Mouse (Mus musculus) activated CD4-positive, CD25-positive, alpha-beta regulatory T cell, adult 4 months (primary cell): ENCODE results near the gene Neo1. TPM values are rescaled to one million over a fixed set of nuclear protein-coding genes. Genes with fewer than 3 reads are reported as not detected.

Experiments used
- ATAC-seq: one replicate; pipeline ENCODE4 v1.8.0; 2017
- polyA plus RNA-seq, 2 experiments: library from polyadenylated mRNA; unstranded; fragments of 100-300 nt; shearing (Covaris generic); gene quantifications; one replicate each; pipeline ENCODE4 v1.2.1; 2017

The Neo1 gene
- polyA plus RNA-seq, result not detected

DNA sequence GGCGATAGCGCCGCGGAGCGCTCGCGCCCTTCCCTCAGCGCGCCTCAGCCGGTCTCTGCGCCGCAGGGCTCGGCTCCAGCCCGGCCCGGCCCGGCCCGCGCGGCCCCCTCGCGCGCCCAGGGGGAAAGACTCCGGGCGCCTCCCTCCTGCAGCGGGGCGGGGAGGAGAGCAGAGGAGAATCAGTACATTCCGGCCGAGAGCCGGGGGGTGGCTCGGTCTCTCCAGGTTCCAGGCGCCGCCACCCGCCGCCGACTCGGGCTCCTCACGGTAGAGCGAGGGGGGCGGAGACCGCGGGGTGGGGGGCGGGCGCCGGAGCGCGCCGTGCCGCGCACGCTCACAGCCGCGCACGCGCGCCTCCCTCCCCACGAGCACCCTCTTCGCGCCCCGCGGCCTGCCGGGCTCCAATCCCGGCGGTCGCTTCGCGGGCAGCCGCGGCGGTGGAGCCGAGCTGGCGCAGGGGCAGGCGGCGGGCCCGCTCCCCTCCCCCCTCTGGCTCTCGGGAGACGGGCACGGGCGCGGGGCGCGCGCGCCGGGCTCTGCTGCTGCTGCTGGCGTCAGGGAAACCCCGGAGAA lies at the start of gene Neo1:
TSS of gene Neo1 (minus strand) at position 283 of the 573 bp plus-strand sequence.
- no peak for ATAC-seq

DNA sequence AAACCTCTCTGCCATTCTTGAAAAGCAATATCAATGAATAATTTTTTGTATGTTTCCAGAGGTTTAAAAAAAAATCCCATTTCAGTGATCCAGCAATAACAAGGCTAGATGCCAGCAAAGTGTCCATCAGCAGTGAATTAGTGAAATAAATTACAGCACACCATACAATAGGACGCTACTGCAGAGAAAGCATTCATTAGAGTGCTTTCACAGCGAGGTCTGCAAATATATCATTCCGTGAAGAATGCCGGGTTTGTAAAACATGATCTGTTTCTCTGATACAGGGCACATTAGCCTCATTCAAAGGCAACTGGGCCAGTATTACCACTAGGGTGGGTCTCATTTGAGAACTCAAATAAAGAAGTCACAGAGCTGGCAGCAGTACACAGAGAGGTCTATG lies 39.4 kb upstream of the Neo1 start:
- ATAC-seq, result no peak

DNA sequence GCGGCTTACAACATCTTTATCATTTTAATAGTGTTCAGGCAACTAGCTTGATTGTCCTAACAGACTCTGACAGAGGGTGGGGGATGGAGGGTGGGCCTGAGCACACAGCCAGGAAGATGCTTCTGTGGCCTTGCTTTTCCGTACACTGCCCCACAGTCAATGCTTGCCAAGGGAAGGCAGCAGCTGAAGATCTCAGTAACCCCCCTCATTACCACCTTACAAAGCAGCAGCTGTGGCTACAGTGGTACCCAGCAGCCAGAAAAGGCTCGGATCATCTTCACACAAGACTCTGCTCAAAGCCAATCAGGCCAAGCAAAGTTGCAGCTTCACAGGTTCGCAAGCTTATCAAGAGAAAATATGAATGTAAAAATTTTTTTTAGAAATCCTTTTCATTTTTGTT lies 37.6 kb upstream of the Neo1 start:
- no peak for ATAC-seq

DNA sequence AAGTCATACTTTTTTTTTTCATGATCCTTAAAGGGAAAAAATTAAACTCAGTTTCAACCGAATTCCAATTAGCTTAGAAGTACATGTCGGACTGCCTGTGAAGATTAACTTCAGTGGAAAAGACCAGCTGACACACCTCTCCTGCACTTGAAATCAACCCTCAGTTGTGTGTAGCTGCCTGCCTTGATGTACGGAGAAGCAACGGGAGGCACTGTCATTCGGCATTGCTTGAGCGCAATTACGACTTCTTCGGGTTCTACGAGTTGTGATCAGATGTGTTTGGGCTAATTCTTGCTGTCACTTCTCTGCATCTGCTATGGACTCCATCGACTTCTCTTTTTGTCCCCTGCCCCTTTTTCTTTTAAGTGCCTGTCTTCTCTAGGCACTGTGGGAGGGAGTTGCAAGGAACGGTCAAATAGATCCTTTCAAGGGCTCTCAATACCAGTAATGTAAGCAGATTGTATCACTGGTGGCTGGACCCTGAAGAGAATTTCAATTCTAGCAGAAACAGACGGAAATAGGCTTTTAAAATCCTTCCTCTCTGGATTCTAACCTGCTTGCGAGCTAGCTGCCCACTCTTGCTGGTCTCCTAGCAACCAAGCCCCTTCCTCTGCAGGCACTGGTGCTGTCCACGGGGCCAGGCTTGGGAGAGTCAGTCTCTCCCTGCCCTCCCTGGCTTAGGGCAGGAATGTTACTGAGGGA lies 36.0 kb upstream of the Neo1 start:
- ATAC-seq, result no peak

DNA sequence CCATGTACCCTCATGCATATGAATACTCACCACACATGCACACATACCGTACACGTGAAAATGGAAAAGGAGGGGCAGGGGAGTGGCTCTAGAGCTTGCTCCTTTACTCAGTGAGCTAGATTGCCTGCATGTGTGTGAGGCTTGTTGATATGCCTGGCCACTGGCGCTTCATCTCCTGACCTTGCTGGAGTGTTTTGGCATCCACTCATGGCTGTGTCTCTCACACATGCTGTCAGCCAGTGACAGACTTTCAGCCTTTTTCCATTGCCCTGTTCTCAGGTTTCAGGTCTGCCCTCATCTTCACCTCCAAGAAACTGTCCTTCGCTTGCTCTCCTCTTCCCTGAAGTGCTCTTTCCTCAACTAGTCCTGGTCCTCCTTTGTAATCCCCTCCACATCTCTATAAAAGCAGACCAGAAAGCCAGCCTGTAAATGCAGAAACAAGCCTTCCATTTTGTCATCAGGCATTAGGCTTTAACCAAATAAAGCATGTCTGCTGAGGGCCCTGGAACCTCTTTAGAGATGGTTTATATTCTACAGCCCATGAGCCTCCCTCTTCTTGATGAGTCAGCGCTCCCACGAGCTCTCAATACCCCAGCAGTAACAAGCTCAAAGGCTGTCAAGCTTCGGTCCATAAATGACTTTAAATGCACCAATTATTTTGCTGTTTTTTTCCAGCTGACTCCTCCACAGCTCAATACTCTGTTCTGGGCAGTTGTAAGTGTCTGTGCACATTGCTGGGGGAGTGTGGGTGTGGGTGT lies 35.2 kb upstream of the Neo1 start:
- ATAC-seq, result no peak

DNA sequence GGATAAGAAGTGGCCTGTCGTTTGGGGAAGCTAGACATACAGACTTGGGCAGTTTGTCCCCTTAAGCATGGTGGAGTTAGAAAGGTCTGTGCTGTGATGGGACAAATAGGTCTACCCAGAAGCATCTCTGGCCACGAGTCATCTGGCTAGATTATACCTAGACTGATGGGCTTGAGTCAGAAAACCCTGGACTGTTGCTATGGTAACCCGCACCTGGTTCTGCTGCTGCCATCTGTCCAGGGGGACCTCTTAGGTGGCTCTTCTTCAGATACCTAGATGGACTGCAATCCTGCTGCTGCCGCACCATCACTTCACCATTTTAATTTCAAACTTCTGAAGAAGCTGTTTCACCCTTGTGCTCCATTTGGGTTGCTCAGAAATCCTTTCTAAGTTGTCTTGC lies 34.0 kb upstream of the Neo1 start:
- ATAC-seq, result no peak

DNA sequence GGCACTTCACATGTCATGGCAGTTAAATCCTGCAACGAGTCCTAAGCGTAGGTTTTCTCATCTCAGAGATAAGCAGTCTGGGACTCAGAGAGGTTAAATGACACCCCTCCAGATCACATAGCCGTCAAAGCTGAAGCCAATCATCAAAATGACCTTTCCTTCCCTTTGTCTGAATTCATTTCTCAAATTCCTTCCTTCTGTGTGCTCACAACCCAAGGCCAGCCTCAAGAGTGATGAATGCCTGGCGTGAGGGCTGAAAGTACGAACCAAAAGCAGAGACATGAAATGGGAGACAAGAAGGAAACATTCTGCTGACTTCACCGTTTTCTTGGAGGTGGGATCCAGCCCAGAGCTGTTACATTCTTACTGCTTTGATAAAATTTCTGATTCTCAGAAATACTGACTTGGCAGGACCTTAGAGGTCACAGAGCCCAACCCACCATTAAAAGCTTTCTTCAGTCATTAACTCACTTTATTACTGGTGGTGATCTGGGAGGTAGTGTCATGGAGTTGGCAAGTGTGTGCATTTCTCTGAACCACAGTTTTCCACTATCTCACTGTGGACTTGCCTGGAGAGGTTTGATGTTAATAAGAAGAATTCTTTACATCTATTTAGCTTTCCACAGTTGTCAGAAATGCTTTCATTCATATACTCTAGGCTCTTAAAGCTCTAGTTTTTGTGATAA lies 29.5 kb upstream of the Neo1 start:
- no peak for ATAC-seq

DNA sequence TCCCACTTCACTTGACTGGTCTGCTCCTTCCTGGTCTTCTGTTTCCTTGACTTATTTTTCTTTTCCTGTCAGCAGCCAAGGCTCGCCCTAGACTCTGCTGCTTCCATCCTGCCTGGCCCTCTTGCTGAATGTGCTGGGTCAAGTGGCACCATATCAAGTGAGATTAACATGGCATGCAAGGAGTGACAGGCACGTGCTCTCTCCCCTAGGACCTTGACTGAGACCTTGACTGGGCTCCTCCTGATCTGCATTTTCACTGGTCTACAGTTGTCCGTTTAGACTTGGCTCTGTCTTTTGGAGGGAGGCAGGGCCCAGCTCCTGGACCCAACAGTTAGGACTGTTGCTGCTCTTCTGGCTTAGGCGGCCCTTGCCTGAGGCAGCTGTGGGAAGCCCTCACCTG lies 26.2 kb upstream of the Neo1 start:
- no peak for ATAC-seq

DNA sequence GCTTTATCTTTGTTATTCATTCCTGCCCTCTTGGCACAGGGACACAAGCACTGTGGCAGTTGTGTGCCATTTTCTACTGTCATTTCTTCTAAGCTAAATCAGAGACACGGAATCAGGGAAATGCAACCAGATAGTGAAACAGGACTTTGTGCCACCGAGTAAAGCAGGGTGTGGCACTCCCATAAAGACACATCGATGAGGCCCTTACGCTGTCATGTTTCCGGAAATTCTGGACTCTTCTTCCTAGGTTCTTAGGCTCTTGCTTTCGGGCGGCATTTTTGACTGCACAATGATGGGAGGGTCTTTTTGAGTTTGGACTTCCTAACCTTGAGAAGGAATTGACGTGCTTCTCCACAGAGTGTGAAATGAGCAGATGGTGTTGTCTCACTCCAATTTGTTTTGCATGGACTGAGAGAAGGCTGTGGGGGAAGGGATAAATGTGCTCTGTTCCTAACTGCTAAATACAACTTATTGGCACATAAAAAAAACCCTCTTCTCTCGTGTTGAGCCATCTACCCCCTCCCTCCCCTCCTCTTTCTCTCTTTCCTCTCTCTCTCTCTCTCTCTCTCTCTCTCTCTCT lies 23.9 kb upstream of the Neo1 start:
- ATAC-seq, result no peak

DNA sequence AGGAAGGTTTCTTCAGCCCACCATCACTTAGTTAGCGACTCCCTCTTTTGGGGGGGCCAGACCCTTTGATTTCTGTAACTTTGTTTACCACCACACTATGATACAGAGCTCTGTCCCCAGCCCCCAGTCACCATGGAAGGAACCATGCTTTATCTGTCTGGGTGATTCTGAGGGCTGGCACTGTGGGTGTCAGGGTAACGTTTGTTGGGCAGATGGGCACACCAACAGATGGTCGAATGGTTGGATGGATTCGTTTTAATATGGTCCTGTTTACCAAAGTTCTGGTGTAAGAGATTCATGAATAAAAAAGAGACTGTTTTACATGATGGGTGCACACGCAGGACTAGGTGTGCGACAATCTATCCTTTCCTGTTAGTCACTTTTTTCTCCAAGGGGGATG lies 22.9 kb upstream of the Neo1 start:
- ATAC-seq, result no peak

DNA sequence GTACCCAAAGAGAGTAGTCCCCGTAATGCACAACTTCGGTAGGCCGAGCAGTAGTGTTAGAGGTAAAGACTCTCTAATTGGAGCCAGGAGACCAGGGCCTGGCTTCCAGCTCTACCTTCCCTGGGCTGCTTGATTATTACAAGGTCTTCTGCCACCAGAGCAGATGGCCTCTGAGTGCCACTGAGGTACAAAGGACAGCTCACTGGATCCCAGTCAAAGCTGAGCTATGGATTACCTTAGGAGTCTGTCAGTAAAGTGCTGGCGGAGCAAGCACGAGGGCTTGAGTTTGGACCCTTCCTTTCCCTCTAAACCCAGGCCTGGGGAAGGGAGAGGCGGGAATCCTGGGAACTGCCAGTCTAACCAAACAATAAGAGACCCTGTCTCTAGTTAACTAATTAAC lies 21.8 kb upstream of the Neo1 start:
- ATAC-seq, result no peak

DNA sequence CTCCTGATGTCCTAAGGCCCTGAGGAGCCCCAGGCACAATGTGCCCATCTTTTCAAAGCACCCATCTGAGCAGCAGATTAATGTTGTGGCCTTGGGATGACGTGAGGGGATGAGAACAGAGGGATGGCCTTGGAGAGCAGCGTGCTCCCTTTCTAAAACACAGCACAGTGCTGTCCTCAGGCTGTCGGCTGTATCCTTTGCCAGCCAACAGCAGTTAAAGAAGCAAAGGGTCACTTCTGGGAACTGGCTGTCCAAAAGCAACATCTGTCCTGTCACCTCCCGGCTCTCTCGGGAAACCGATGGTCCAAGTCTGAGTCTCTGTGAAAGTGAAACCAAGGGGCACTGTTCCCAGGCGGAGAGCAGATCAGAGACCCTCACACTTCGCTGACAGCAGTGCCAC lies 20.0 kb upstream of the Neo1 start:
- no peak for ATAC-seq

DNA sequence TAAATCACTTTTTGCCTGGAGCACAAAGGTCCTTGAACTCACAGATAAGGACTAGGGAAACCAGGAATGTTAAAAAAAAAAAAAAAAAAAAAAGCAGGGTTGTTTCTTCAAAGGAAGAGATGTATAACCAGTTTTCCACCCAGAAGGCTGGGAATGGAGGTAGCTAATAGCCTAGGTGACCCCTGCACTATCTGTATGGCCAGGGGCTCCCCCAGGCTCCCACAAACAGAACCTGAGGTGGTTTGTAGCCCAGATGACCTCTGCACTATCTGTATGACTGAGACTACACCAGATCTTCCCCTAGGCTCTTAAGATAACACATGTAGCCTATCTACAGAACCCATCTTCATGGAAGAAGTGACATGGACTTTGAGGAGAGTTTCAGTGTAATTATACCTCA lies 5.6 kb upstream of the Neo1 start:
- no peak for ATAC-seq

DNA sequence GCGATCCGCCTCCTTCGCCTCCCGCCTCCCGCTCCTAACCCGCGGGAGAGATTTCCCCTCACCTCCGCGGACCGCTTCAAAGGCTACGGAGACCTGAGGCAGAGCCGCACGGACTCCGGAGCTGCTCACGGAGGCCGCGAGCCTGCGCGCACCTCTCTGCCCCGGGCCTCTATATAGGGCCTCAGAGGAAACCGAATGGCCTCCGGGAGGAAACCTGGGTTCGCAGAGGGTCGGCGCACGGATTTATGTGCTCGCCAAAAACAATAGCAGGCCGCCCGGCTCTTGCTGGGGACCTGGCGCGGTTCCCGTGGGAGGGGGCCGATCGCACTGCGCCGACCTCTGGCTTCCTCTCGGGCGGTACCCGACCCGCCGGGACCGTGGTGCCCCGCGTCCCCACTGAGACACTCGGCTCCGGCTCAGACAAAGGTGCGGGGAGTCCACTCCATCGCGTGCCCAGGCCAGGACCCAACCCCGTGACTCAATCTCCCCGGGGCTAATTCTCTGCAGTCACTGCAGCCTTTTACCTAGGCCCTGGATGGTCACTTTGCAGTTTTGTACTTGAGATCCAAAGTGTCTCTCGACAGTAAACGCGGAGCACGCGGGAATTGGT lies 596 bp upstream of the Neo1 start:
- no peak for ATAC-seq

DNA sequence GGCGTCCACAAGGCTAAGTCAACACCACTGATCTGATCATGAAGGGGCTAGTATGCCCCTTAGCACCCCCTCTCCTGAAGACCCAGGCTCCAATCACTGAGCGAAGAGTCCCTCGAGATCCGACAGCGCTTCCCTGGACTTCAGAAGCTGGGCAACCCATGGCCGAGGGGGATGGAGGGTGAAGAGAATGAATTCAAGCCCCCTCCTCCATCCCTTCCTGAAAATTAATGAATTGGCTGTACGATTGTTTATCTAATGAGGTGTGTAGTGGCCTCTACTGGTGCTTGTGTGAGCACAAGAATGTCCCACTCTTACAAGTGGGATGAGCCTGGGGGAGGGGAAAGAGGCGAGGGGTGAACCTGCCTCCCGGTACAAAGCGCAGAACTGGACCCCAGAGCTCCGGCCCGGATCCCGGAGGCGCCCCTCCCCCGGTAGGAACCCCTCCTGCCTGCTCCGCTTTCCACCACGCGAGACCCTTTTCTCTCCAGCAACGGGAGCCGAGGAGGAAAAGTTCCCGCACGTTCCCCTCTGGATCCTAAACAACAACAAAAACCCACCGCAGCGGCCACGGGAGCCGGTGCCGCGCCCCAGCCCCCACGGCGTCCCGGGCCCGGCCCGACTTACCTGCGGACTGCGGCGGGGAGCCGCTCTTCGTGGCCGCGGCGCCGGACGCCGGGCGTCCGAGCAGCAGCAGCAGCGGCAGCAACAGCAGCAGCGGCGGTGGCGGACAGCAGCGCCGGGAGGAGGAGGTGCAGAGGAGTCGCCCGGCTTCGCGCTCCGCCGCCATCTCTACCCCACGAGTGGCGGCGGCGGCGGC lies 691 bp downstream of the Neo1 start:
- ATAC-seq, result no peak

DNA sequence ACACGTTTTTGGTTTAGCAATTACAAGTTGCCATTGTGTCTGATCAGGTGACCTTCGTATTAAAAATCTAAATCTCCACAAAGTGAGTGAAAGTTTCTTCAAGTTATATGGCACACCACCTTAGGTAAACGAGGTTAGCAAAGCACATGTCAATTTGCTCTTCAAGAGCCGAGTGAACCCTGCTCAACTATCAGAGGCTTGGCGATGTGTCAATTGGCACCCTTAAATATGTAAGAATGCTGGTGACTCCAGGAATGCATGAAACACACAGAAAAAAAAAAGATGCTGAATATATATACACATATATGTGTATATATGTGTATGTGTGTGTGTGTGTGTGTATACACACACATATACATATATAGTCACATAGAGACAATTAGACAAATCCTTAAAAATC lies 1.4 kb downstream of the Neo1 start:
- no peak for ATAC-seq

DNA sequence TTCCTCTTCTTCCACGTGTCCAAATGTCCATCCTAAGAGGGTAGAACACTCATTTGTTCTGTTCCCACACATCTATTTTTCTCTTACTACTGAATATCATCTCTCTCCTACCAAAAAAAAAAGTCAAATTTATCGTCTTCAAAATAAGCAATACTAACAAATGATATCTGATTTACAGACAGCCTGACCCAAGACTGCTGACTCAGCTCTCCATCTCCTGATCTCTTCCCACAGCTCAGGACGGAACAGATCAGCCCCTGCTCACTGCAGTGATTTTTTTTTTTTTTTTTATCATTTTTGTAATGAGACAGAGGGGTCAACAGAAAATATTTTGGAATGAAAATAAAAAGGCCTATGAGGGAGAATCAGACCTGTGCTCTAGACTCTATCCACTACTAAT lies 2.7 kb downstream of the Neo1 start:
- no peak for ATAC-seq

DNA sequence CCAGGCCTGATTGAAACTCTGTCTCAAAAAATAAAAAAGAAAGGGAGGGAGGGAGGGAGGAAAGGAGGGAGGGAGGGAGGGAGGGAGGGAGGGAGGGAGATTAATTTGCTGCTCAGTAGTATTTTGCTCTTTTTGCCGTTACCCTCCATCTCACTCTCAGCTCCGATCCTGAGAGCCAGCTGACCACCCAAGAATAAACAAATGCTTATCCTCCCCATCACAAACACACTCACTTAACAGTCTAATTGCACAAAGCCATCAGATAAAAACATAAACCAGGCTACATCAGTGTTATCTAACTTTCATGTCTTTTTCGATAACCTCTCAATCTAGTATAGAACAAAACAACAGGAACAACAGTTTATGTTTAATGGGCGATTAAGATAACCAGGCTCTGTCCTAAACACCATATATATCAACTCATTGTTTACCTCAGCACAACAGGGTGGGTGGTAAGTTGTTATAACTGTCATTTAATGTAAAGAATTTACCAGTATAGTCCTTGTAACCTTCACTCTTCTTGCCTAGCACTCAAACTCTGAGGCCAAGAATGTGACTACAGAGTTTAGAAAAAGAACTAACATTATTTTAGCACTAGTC lies 11.9 kb downstream of the Neo1 start:
- no peak for ATAC-seq

DNA sequence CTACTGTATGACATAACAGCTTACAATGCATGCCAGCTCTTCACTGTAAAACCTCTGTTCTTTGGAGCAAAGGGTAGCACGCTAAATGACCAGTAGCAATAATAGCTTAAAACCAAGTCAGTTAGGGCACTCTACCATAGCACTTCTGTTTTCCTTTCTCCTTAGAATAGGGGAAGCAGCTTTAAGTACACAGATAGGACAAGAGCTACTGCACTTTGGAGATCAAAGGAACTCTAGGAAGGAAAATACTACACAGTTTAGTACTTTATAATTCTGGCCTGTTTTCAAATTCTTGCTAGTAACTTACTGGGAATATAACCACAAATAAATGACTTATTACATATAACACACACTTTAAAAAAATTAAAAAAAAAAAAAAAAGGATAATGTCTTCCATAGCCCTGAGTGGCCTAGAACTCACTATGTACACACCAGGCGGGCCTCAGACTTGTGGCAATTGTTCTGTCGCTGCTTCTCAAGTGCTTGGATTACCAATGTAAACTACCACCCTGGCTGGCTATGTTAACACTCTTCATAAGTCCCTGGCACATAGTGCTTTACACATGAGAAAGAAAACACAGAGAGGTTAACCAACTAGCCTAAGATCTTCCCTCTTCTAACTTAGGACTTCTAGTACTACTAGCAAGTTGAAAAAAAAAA lies 20.1 kb downstream of the Neo1 start:
- ATAC-seq, result no peak

DNA sequence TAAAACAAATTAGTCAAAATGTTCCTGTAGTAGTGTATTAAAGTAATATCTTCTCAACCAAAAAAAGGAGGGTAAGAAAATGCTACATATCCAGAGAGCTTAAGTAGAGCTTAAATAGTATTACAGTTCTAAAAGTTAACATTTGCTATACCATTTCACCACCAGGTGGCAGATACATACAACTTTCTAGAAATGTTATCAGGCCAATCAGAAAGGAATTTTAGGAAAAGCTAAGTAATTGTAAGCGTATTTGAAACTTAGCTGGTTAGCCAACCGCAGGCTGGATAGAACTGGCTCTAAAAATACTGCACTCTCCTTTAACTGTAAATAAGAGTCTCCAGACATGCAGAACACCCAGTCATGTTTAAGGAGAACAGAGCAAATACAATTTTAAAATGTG lies 22.9 kb downstream of the Neo1 start:
- no peak for ATAC-seq
